Mouse (Mus musculus) NIH3T3 (cell line): ENCODE results near the gene Olfr462.
"Not testable (repeated sequence)": the region's sequence is repeated elsewhere in the genome, so short reads cannot be mapped to it uniquely, and the experiment has no call there.

Experiments
- DNase-seq: peaks from one replicate; pipeline ENCODE4 v3.0.0-alpha.2; 2012; ENCODE audit warnings: low read depth

Olfr462 gene

DNA sequence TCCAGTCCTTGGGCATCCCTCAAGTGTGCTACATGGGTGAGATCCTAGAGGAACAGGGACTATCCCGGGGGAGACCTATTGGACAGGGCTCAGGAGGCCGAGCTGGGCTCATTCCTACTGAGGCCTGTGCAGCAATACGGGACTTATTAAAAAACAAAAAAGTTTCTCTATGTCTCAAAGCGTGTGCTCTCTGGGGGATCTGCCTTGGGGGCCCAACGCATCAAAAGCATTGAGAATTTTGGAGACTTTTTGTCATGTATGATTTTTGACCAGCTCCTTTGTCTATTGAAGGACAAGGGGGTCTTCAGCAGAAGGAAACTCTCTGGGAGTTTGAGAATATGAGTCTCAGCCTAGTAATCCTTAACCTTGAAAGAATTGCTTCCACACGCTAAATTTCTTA lies at the start of gene Olfr462:
Olfr462 (minus strand) TSS at position 101 of the 400 bp plus-strand sequence.
- DNase-seq: no peak

DNA sequence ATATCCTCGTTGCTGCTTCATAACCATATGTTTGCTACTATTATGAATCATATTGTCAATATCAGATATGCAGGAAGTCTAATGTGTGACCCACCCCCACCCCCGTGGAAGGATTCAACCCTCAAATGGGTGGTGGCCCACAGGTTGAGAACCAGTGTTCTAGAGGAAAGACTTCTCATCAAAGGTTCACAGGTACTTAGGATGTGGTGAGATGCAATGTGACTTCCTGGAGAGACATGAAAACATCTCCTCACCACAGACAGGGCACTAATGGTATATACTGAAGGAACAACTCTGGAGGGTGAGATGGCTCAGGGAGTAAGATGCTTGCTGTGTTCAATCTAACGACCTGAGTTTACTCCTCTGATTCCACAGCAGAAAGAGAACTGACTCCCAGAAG lies 43.4 kb upstream of the Olfr462 start:
- DNase-seq: no peak

DNA sequence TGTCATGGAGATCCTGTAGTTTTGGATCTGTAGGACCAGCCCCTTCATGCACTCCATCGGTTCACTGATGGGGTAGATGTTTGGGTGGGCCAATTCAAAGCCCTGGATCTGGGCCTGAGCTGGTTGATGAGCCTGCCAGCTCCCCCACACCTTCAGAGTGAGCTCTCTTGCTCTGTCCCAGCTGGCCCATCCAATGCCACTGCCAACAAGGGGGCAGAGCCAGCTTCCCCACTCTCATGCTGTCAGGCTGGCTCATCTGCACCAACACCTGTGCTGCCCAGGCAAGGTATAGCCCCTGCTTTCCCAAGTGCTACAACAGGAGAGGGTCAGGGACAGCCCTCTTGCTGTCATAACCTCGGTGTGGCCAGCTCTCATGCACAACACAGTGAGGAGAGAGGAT lies 41.7 kb upstream of the Olfr462 start:
- no peak for DNase-seq

DNA sequence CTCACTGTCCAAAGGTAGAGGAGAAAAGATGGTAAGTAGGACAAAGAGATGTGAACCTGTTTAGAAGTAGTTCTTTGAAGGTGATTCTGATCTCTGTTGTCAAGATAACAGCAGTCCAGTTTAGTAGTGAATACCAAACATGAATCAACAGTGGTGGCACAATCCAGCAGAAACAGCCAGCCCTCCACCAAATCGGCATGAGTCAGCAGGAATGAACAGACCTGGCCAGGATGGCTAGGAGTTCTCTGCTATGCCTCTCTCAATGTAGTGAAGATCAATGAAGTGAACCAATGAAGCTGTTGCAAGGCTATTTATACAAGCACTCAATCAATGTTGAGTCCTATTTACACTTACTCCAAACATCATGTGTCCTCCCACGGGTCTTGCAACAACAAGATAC lies 38.3 kb upstream of the Olfr462 start:
- DNase-seq: no peak

DNA sequence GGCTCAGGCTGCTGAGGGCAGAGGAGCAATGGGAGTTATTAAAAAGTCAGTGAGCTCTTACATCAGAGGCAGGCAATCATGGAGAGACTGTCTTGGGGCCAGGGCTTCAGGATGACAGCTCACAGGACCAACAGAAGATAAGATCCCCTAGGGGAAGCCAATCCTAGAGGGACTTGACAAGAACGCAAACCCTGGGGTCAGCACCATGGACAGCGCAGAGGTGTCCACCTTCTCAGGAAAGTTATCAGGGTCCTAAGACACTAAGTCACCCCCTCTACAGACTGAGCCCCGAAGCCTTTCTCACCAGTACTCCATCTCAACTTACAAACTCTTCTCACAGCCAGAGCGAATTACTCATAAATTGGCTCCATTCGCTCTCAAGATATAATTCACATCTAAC lies 28.9 kb upstream of the Olfr462 start, which contains the start of gene Olfr464:
Olfr464 (minus strand) TSS at position 2 of the 400 bp plus-strand sequence.
- DNase-seq: peak; percentile 39

GRCm38 (mm10) chr11:87920301-87920700 lies 28.2 kb upstream of the Olfr462 start:
- DNase-seq: no peak

DNA sequence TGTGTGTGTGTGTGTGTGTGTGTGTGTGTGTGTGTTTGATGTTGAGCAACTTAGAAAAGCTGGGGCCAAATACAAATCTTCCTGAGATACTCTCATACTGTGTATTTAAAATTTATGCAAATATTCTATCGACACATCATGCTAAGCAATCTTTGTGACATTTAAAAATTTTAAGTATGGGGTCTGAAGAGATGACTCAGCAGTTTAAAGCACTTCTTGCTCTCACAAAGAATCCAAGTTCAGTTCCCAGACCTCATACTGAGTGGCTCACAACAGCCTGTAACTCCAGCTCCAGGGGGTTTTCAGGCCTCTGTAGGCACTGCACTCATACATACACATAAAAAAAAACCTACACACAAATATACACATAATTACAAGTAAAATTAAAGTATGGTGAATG lies 23.9 kb upstream of the Olfr462 start:
- no peak for DNase-seq

- no peak for DNase-seq
Observed at GRCm38 (mm10) chr11:87904331-87904730, 12.3 kb upstream of the Olfr462 start.

GRCm38 (mm10) chr11:87897287-87897686 lies 5.2 kb upstream of the Olfr462 start, which contains the start of gene Olfr463:
Olfr463 (minus strand) TSS chr11:87897387.
- no peak for DNase-seq

- no peak for DNase-seq
Observed at GRCm38 (mm10) chr11:87884856-87885255, 7.2 kb downstream of the Olfr462 start.

DNA sequence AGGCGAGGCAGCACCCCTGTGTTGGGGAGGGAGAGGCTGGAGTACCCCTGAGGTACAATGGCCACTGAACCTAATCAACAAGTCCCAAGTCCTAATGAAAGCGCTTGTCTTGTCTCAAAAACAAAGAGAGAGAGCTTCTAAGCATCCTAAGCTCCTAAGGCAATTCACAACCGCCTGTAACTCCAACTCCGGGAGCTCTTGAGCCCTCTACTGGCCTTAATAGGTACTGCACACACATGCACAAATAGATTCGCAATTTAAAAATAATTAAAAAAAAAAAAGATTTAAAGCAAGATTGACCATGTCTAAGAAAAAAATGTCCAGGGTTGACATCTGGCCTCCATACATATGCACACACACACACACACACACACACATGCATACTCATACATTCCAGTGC lies 8.6 kb downstream of the Olfr462 start:
- DNase-seq: peak; percentile 58

DNA sequence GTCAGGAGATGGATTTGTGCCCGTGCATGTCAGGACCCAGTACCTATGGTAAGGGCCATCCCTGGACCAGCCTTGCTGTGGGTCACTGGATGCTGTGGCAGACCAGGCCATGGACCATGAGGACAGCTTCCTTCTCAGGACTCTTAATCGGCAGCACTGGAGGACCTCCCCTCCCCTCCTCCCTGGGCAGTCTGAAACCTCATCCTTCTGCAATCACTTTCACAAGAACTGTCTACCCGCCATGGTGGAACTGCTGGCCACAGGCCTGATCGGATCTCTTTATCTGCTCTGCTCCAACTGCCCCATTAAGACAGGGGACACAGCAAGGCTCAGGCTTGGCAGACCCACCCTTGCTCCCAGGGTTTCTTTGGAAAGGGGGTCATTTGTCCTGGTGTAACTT lies 10.4 kb downstream of the Olfr462 start:
- no peak for DNase-seq

- no peak for DNase-seq
Observed at GRCm38 (mm10) chr11:87879826-87880225, 12.2 kb downstream of the Olfr462 start.

DNA sequence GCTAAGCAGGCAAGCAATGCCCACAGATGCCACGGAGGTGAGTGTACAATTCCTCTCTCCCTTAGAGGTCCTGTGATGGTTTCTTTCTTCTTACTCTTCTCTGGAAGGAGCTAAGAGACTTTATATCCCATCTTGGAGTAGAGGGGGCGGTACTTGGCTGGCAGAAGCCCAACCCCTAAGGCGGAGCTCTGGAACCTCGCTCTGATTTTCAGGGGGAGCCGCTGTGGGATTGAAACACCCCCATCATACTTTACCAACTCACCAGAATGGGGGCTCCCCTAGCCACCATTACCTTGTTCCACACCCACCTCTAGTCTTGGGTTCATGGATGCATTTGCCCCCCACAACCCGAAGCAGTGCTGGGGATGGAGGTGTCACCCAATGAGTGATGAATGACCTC lies 16.6 kb downstream of the Olfr462 start, which contains the start of gene Epx:
Epx (minus strand) TSS at position 101 of the 400 bp plus-strand sequence.
- DNase-seq: no peak

DNA sequence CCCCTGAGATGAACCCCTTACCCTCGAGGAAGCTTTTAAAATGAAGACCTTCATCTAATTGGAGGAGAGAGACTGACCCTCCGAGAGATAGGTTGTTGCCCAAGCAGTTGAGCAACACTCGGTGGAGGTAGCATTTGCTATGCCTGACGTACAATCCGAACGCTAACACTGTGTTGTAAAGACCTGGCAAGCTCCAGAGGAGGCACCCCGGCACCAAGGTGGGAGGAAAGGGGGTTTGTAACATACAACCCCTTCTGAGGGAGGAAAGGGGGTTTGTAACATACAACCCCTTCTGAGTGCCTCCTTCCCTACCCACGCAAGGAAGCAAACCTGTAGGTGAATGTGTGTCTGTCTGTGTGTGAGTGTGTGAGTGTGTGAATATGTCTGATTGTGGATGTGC lies 20.3 kb downstream of the Olfr462 start:
- no peak for DNase-seq

GRCm38 (mm10) chr11:87870096-87870495 lies 22.0 kb downstream of the Olfr462 start:
- no peak for DNase-seq

DNA sequence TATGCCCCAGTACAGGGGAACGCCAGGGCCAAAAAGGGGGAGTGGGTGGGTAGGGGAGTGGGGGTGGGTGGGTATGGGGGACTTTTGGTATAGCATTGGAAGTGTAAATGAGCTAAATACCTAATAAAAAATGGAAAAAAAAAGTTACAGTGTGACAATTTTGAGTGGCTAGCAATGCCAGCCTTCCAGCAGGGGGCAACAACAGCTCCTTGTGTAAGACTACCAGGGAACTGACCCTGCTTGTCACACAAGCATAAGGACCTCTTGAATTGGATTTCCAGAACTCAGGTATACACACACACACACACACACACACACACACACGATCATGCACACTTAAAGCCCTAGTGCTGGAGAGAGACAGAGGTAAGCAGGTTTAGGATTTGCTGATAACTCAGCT lies 25.2 kb downstream of the Olfr462 start:
- not testable (repeated sequence) for DNase-seq

- DNase-seq: no peak
Observed at GRCm38 (mm10) chr11:87862805-87863204, 29.3 kb downstream of the Olfr462 start.

- no peak for DNase-seq
Observed at GRCm38 (mm10) chr11:87860426-87860825, 31.6 kb downstream of the Olfr462 start.

- no peak for DNase-seq
Observed at GRCm38 (mm10) chr11:87859273-87859672, 32.8 kb downstream of the Olfr462 start.

DNA sequence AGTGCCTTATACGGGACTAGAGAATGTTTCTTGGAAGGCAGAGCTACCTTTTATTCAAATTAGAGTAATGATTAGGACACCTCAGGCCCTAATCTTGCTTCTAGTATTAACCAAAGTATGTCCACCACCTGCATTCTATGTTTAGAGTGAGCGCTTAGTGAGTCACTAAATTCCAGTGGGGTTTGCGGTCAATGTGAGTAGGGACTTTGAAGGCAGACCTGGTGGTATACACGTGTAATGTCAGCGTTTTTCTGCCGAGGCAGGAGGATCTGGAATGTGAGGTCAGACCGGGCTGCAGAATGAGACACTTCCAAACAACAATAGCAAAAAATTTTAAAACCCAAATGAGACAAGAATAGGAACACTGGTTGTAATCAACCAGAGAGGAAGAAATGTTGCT lies 37.5 kb downstream of the Olfr462 start:
- no peak for DNase-seq

DNA sequence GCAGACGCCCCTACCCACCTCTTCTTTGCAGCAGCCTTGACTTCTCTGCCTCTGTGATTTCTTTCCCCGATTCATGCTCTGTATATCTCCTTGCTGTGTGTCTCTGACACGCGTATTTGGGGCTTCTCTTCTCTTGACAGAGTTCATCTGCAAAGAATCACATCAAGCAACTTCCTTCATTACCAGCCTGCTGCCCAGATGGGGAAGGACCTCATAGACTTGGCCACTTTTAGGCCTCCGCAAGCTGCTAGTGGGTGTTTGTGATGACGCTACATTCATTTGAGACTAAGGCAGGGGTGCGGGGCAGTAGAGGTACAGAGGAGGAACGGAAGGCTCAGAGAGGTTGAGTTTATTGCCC lies 38.5 kb downstream of the Olfr462 start:
- no peak for DNase-seq

- DNase-seq: peak; percentile 84
Observed at GRCm38 (mm10) chr11:87852690-87853596, 39.1 kb downstream of the Olfr462 start, which contains the start of gene Mks1. Mks1 (plus strand) TSS chr11:87853215.

DNA sequence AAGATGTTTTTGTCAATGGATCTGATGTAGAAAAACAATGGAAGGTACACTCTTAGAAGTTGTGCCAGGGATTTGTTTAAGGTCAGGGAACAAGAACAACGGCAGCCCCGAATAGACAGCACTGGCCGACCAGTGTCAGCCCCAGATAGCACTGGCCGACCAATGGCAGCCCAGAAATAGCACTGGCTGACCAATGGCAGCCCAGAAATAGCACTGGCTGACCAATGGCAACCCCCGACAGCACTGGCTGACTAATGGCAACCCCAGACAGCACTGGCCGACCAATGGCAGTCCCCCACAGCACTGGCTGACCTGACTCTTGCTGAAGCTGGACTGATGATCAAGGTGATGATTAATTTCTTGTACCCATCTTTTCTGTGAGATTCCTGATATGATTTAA lies 44.2 kb downstream of the Olfr462 start:
- DNase-seq: no peak
